Mouse (Mus musculus): Measurements from ENCODE around the gene Gzmc. TPM values are rescaled to one million over a fixed set of nuclear protein-coding genes. Genes with fewer than 3 reads are reported as not detected.
"Not testable (repeated sequence)": the region's sequence is repeated elsewhere in the genome, so short reads cannot be mapped to it uniquely, and the experiment has no call there.

The Gzmc gene
- polyA plus RNA-seq, 1 experiment from 2014 or later = 0.43 TPM

DNA sequence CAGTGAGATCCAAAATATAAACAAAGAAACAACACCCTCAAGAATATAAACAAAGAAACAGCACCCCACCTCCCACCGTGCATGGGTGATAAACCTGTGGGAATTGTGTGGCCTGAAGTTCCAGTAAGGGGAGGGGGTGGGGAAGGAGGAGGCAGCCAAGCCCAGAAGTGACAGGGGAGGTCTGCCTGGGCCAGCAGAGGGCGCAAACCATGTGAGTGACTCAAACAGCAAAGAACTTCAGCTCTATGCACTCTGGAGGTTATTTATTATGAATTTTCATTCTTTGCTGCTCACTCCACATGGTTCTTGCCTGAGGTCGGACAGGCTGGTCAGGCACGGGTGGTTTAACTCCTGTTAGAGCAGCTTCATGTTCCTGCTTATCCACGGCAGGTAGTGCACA lies 29.4 kb downstream of the Gzmc start:
- not testable (repeated sequence) for H3K4me3 ChIP-seq (ENCODE audit: low read length); H3K9me3 ChIP-seq (replicated peaks; ENCODE audit: control insufficient read depth, low read length); H3K27ac ChIP-seq (ENCODE audit: low read length); H3K36me3 ChIP-seq (ENCODE audit: control insufficient read depth, insufficient read depth); H3K4me1 ChIP-seq (ENCODE audit: control insufficient read depth, insufficient read depth, low read length); ATAC-seq (replicated peaks; ENCODE audit: extremely low read depth, insufficient read depth, low FRiP score); H3K9ac ChIP-seq (ENCODE audit: low read length); H3K27me3 ChIP-seq (ENCODE audit: control insufficient read depth, insufficient read depth, low read length); H3K4me2 ChIP-seq (ENCODE audit: low read depth, low read length)
- WGBS = 30% methylated on average over 5 of the region's 5 CpGs

DNA sequence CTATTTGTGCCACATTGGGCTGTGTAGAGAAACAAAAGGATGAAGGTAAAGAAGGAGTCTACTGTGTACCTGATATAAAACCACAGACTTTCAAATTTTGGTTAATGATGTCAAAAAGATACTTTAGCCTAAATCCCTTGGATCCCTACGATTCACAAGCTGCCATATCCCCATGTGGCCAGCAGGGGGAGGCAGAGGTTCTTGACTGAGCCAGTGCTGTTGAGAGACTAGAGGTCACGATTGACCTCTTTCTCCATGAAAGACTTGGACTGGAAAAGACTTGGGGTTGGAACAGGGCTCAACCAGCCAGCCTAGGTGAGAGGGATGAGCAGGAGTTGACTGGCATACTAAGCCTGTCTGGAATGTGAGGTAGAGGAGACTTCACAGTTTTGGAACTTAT lies 30.5 kb downstream of the Gzmc start:
- H3K4me1 ChIP-seq (ENCODE audit: control insufficient read depth, insufficient read depth, low read length) = no peaks in the 10 kb centered on the region
- no peak overlapping the region for H3K27ac ChIP-seq (ENCODE audit: low read length)
- no peak overlapping the region for H3K4me2 ChIP-seq (ENCODE audit: low read depth, low read length)
- 9% methylated on average over 2 of the region's 2 CpGs for WGBS
- H3K27me3 ChIP-seq (ENCODE audit: control insufficient read depth, insufficient read depth, low read length) = no peaks in the 10 kb centered on the region
- no peak for ATAC-seq (replicated peaks; ENCODE audit: extremely low read depth, insufficient read depth, low FRiP score)
- H3K9ac ChIP-seq (ENCODE audit: low read length) = no peak overlapping the region
- no peaks in the 10 kb centered on the region for H3K36me3 ChIP-seq (ENCODE audit: control insufficient read depth, insufficient read depth)
- no peak overlapping the region for H3K4me3 ChIP-seq (ENCODE audit: low read length)
- H3K9me3 ChIP-seq (replicated peaks; ENCODE audit: control insufficient read depth, low read length) = no peaks in the 10 kb centered on the region

DNA sequence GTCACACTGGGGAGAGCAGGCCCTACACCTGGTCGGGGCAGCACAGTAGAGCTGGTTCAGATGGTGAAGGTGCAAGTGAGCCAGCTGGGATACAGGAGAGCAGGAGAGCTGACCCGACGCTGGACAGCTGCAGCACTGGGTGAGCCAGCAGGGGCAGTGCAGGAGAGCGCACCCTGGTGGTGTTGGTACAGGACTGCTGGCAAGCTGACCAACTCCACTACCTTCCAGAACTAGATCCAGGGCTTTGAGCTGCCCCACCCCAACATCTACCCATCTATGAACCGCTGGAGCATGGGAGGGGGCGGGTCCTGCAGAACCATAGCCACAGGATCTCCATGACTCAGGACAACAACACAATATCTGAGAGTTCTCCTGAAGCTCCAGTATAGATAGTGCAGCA lies 47.5 kb downstream of the Gzmc start:
- no peak overlapping the region for H3K4me3 ChIP-seq (ENCODE audit: low read length)
- no peaks in the 10 kb centered on the region for H3K4me1 ChIP-seq (ENCODE audit: control insufficient read depth, insufficient read depth, low read length)
- no peak overlapping the region for H3K9ac ChIP-seq (ENCODE audit: low read length)
- no peak; the same call in 1 of the 2 replicates for ATAC-seq (replicated peaks; ENCODE audit: extremely low read depth, insufficient read depth, low FRiP score)
- H3K36me3 ChIP-seq (ENCODE audit: control insufficient read depth, insufficient read depth) = no peaks in the 10 kb centered on the region
- H3K27ac ChIP-seq (ENCODE audit: low read length) = no peak overlapping the region
- H3K9me3 ChIP-seq (replicated peaks; ENCODE audit: control insufficient read depth, low read length) = no peaks in the 10 kb centered on the region
- WGBS = 52% methylated on average over 6 of the region's 6 CpGs
- no peaks in the 10 kb centered on the region for H3K27me3 ChIP-seq (ENCODE audit: control insufficient read depth, insufficient read depth, low read length)
- H3K4me2 ChIP-seq (ENCODE audit: low read depth, low read length) = no peak overlapping the region

DNA sequence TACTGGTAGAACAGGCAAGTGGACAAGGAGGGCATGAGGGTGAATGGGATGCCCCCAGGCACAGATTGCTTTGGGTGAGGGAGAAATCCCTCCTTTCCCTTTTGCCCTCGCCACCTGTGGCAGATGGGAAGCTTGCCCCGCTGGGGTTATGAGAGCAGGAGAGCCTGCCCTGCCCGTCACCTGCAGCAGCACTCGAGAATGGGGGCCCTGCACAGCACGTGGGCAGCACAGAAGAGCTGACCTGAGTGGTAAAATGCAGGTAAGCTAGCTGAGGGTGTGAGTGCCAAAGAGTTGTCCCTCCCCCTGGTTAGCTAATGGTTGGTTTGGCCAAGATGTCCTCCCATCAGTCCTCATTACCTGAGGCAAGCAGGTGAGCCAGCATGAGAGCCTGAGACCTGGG lies 47.9 kb downstream of the Gzmc start:
- Histone ChIP-seq H3K4me1 (ENCODE audit: control insufficient read depth, insufficient read depth, low read length) (no peaks in the 10 kb centered on the region), H3K27ac (ENCODE audit: low read length) (no peak overlapping the region), H3K27me3 (ENCODE audit: control insufficient read depth, insufficient read depth, low read length) (no peaks in the 10 kb centered on the region), H3K4me2 (ENCODE audit: low read depth, low read length) (no peak overlapping the region), H3K9ac (ENCODE audit: low read length) (no peak overlapping the region), H3K36me3 (ENCODE audit: control insufficient read depth, insufficient read depth) (no peaks in the 10 kb centered on the region), H3K9me3 (replicated peaks; ENCODE audit: control insufficient read depth, low read length) (no peaks in the 10 kb centered on the region), H3K4me3 (ENCODE audit: low read length) (no peak overlapping the region)
- 75% methylated on average over 5 of the region's 5 CpGs for WGBS
- ATAC-seq (replicated peaks; ENCODE audit: extremely low read depth, insufficient read depth, low FRiP score) = no peak

Other genes starting within 250 kb of the Gzmc start
- not detected in 2 replicates for gene Mcpt1, start 216.7 kb downstream of the Gzmc start, polyA plus RNA-seq (2015; fragmentation: Nextera tagmentation; extraction: Ambion mirVana)
- gene Mcpt9, start 204.2 kb downstream of the Gzmc start, polyA plus RNA-seq (2015; fragmentation: Nextera tagmentation; extraction: Ambion mirVana) = not detected in 2 replicates
- not detected in 2 replicates for gene Mcpt2, start 192.6 kb downstream of the Gzmc start, polyA plus RNA-seq (2015; fragmentation: Nextera tagmentation; extraction: Ambion mirVana)
- 0.54 and 0.55 TPM in 2 replicates for gene Mcpt4, start 172.3 kb downstream of the Gzmc start, polyA plus RNA-seq (2015; fragmentation: Nextera tagmentation; extraction: Ambion mirVana)
- 0.16 and 0.41 TPM in 2 replicates for gene Mcpt8, start 149.4 kb downstream of the Gzmc start, polyA plus RNA-seq (2015; fragmentation: Nextera tagmentation; extraction: Ambion mirVana)
- 0.20 and 0.51 TPM in 2 replicates for gene Ctsg, start 132.1 kb downstream of the Gzmc start, polyA plus RNA-seq (2015; fragmentation: Nextera tagmentation; extraction: Ambion mirVana)
- not detected in 2 replicates for gene Gzme, start 114.0 kb downstream of the Gzmc start, polyA plus RNA-seq (2015; fragmentation: Nextera tagmentation; extraction: Ambion mirVana)
- gene Gzmd, start 102.0 kb downstream of the Gzmc start, polyA plus RNA-seq (2015; fragmentation: Nextera tagmentation; extraction: Ambion mirVana) = not detected in 2 replicates
- not detected in 2 replicates for gene Gzmg, start 75.1 kb downstream of the Gzmc start, polyA plus RNA-seq (2015; fragmentation: Nextera tagmentation; extraction: Ambion mirVana)
- gene Gzmn, start 60.1 kb downstream of the Gzmc start, polyA plus RNA-seq (2015; fragmentation: Nextera tagmentation; extraction: Ambion mirVana) = not detected in 2 replicates
- gene Gzmf, start 23.2 kb downstream of the Gzmc start, polyA plus RNA-seq (2015; fragmentation: Nextera tagmentation; extraction: Ambion mirVana) = not detected in 2 replicates
- 0.57 and 1.2 TPM in 2 replicates for gene Gzmb, start 27.6 kb upstream of the Gzmc start, polyA plus RNA-seq (2015; fragmentation: Nextera tagmentation; extraction: Ambion mirVana)
- 0.11 and 0.19 TPM in 2 replicates for gene Atp12a, start 130.4 kb upstream of the Gzmc start, polyA plus RNA-seq (2015; fragmentation: Nextera tagmentation; extraction: Ambion mirVana)
- gene Rnf17, start 167.9 kb upstream of the Gzmc start, polyA plus RNA-seq (2015; fragmentation: Nextera tagmentation; extraction: Ambion mirVana) = 1.1 and 1.8 TPM in 2 replicates